Mouse (Mus musculus): ENCODE results near the gene Cend1. TPM values are rescaled to one million over a fixed set of nuclear protein-coding genes. Genes with fewer than 3 reads are reported as not detected.

The Cend1 gene
- total RNA-seq, 4 experiments from 2014 or later, result 0.78 to 1.7 (median 1.4) TPM

DNA sequence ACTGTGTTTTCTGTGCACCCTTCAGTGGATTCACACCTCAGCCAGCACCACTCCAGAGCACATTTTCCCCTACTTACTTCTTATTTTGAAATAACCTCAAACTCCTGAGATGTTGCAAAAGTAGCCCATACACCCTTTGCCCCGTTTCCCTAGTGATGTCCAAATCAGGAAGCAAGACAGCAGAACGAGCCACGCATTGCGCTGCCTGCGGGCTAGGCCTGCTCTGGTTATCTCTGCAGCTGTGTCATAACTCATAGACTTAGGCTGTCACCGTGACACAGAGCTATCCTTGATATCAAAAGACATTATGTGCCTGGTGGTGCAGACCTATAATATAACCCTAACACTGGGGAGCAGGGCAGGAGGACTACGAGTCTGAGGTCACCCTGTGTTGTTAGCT lies 35.1 kb downstream of the Cend1 start:
- no peak for DNase-seq (ENCODE audit: low spot score)

DNA sequence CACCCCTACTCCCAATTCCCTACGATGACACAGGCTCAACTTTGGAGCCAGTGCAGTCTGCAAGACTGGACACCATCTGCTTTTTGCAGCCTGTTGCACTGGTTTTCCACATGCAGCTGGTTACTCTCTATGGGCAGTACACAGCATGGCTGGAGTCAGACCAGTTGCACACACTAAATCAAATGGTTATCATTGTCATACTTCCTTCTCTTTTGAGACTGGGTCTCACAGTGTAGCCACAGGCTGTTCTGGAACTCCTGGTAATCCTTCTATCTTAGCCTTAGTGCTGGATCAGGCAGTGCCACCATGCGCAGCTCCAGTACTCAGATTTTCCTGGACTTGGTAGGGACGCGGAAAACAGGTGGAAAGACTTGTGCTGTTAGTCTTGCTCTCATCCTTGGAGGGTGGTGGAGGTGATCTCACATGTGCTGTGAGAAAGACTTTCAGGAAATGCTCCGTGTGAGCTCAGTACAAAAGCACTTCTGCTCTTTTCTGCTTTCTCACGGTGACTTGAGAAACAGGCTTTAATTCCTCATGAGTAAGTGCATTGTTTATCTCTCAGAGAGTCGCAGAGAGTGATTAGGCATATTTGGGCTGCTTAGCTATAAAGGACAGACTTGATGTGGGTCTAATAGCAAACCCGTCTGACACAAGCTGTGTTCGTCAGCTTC lies 36.6 kb downstream of the Cend1 start:
- no peak for DNase-seq (ENCODE audit: low spot score)

GRCm38 (mm10) chr7:141391625-141392551 lies 37.4 kb downstream of the Cend1 start, which contains the start of gene Taldo1:
Gene Taldo1, plus strand, starts transcription at chr7:141392199.
- DNase-seq (ENCODE audit: low spot score), result peak; percentile 98

DNA sequence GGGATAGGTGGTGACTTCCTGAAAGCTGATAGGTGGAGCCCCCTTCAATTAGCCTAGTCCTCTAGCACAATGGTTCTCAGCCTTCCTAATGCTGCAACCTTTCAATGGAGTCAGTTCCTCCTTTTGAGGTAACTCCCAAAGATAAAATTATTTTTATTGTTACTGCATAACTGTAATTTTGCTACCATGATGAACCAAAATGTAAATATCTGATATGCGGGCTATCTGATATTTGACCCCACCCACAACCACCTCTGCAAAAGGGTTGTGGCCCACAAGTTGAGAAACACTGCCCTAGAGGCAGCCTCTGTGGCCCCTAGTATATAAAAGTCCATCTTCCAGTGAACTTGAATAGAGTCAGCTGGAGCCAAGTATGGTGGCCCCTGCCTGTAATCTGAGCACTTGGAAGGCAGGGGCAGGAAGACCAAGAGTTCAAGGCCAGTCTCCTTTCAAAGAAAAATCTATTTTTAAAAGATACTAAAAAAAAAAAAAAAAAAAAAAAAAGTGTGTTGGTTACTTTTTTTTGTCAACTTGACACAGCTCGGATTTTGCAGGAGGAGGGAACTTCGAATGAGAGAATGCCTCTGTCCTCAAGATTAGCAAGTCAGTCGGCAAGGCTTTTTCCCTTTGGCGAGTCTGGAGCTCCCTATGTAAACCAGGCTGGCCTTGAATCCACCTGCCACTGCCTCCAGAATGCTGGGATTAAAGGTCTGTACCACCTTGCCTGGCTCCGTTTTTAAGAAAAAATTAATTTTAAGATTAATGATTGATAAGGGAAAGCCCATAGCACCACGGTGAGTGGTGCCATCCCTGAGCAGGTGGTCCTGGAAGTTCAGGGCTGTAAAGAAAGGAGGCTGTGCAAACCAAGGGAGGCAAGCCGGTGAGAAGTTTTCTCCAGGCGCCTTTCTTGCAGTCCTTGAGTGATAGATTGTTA lies 38.7 kb downstream of the Cend1 start:
- DNase-seq (ENCODE audit: low spot score), result no peak

GRCm38 (mm10) chr7:141388487-141389109 lies 40.7 kb downstream of the Cend1 start:
- no peak for DNase-seq (ENCODE audit: low spot score)

- no peak for DNase-seq (ENCODE audit: low spot score)
Measured at GRCm38 (mm10) chr7:141387807-141388486, 41.3 kb downstream of the Cend1 start.

- no peak for DNase-seq (ENCODE audit: low spot score)
Measured at GRCm38 (mm10) chr7:141381068-141381835, 48.0 kb downstream of the Cend1 start.

DNA sequence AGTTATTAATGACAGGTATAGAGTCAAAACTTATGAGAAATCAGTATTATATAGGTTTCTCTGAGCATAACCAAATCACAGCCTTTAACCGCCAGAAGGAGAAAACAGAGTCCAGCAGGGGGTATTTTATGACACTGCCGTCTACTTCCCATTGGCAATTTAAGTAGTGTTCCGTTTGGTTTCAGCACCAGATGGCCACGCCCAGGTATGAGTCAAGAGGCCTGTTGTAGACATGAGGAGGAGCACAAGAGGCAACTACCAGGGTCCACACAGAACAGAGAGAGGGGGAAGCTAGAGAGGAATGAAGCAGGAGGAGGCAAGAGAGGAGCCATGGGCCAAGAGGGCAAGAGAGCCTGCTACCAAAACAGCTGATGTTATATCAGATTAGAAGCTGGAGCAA lies 49.7 kb downstream of the Cend1 start:
- no peak for DNase-seq (ENCODE audit: low spot score)

Other genes starting within 250 kb of the Cend1 start
- gene Hras, start 235.5 kb downstream of the Cend1 start, total RNA-seq (2022), result 100 to 1,000 TPM in 1 of 4 experiments, 10 to 100 TPM in 3; 81.0 to 107 (median 87.7) TPM
- gene Lrrc56, start 235.3 kb downstream of the Cend1 start, total RNA-seq (2022), result 1 to 10 TPM; 1.8 to 3.4 (median 3.0) TPM
- not detected for gene Lmntd2, start 215.4 kb downstream of the Cend1 start, total RNA-seq (2022)
- under 1 TPM in 3 of 4 experiments, not detected in 1; 0.66 to 0.90 (median 0.73) TPM for gene Rassf7, start 213.6 kb downstream of the Cend1 start, total RNA-seq (2022)
- gene Phrf1, start 200.7 kb downstream of the Cend1 start, total RNA-seq (2022), result 10 to 100 TPM; 26.2 to 38.2 (median 31.9) TPM
- 1 to 10 TPM; 1.7 to 2.4 (median 2.1) TPM for gene Irf7, start 163.0 kb downstream of the Cend1 start, total RNA-seq (2022)
- not detected for gene Cdhr5, start 152.7 kb downstream of the Cend1 start, total RNA-seq (2022)
- gene Sct, start 150.4 kb downstream of the Cend1 start, total RNA-seq (2022), result not detected
- gene Drd4, start 137.5 kb downstream of the Cend1 start, total RNA-seq (2022), result not detected
- 10 to 100 TPM; 10.8 to 14.7 (median 12.7) TPM for gene Deaf1, start 101.8 kb downstream of the Cend1 start, total RNA-seq (2022)
- 10 to 100 TPM; 13.7 to 16.6 (median 15.5) TPM for gene Tmem80, start 101.8 kb downstream of the Cend1 start, total RNA-seq (2022)
- 1 to 10 TPM; 3.7 to 5.0 (median 3.9) TPM for gene Eps8l2, start 90.6 kb downstream of the Cend1 start, total RNA-seq (2022)
- gene Taldo1, start 37.3 kb downstream of the Cend1 start, total RNA-seq (2022), result 100 to 1,000 TPM; 107 to 115 (median 110) TPM
- 10 to 100 TPM; 13.3 to 16.0 (median 14.8) TPM for gene Gatd1, start 15.4 kb downstream of the Cend1 start, total RNA-seq (2022)
- 10 to 100 TPM; 44.3 to 76.1 (median 66.5) TPM for gene Slc25a22, start 8.4 kb upstream of the Cend1 start, total RNA-seq (2022)
- under 1 TPM; 0.32 to 0.62 (median 0.44) TPM for gene Pidd1, start 14.5 kb upstream of the Cend1 start, total RNA-seq (2022)
- gene Rplp2, start 17.9 kb upstream of the Cend1 start, total RNA-seq (2022), result 100 to 1,000 TPM; 796 to 941 (median 846) TPM
- 100 to 1,000 TPM; 419 to 549 (median 431) TPM for gene Pnpla2, start 25.7 kb upstream of the Cend1 start, total RNA-seq (2022)
- 10 to 100 TPM; 17.7 to 24.2 (median 19.1) TPM for gene Cracr2b, start 31.6 kb upstream of the Cend1 start, total RNA-seq (2022)
- 100 to 1,000 TPM; 331 to 351 (median 345) TPM for gene Cd151, start 37.9 kb upstream of the Cend1 start, total RNA-seq (2022)
- 10 to 100 TPM; 75.5 to 93.4 (median 84.3) TPM for gene Polr2l, start 45.6 kb upstream of the Cend1 start, total RNA-seq (2022)
- 10 to 100 TPM; 25.8 to 45.3 (median 42.8) TPM for gene Tspan4, start 45.7 kb upstream of the Cend1 start, total RNA-seq (2022)
- gene Chid1, start 110.4 kb upstream of the Cend1 start, total RNA-seq (2022), result 10 to 100 TPM; 48.2 to 55.0 (median 50.3) TPM
- 10 to 100 TPM; 55.2 to 65.5 (median 61.3) TPM for gene Ap2a2, start 132.7 kb upstream of the Cend1 start, total RNA-seq (2022)
- not detected for gene Muc6, start 225.8 kb upstream of the Cend1 start, total RNA-seq (2022)